Comparison of ENCODE assay signal across 10 mouse cellular contexts in genomic region chr1:83064851-83065250, GRCm38 (mm10). TPM values are rescaled to one million over a fixed set of nuclear protein-coding genes. Genes with fewer than 3 reads are reported as not detected.
DNase-seq lines count a peak whose midpoint lies in the region; TF ChIP-seq lines count a peak whose summit lies in the region.
"Had no signal": no experiment of that assay in that cellular context is flagged by ENCODE, and none has a peak within 500 bp of the region (broad histone marks: within the 10 kb centered on the region; RNA-seq: fewer than 3 reads in every experiment).

No protein-coding gene starts in this region.

- intact Hi-C loops in left cerebral cortex, adult 2 months (cut with DNase I) = loop anchor here (2.0 to 10.0 kb wide), 3 partner anchors 122 to 652 kb away; partner anchors contain the start of gene Sphkap

- H3K27ac ChIP-seq in left cerebral cortex, adult 2 months = no peak overlapping the region
- H3K27ac ChIP-seq: midbrain, embryonic 12.5 days had no signal

- DNase-seq in adrenal gland, postnatal 14 days = peak; percentile 12
- no peak for DNase-seq in adrenal gland, adult 2 months
- no peak for DNase-seq in left cerebral cortex, adult 2 months (ENCODE audit: extremely low spot score in 1 of 2, low spot score in 2 of 2)
- no peak for DNase-seq in left cerebral cortex, adult 11 months (ENCODE audit: low spot score)
- peak; percentile 63 for DNase-seq in brain, adult 2 months (ENCODE audit: low read depth, low spot score)
- peak; percentile 14 to 23 for DNase-seq in kidney, postnatal 36 days
- DNase-seq in adrenal gland, adult 8-10 months = no peak
- DNase-seq in thymus, postnatal 25 days = no peak

- TF ChIP-seq CTCF in left cerebral cortex, adult 2 months (IDR thresholded peaks at IDR 0.05) = peak; percentile 71

- H3K4me3 ChIP-seq in left cerebral cortex, adult 2 months = no peak overlapping the region
- H3K4me3 ChIP-seq: midbrain, embryonic 12.5 days had no signal

RNA-seq across cellular contexts. Expression of gene Krtap28-13, which starts 4.1 kb away (rescaled TPM):
- total RNA-seq in adrenal gland, postnatal 14 days (2021) = not detected in 2 replicates
- not detected for total RNA-seq in adrenal gland, adult 2 months (2021)
- polyA plus RNA-seq in adrenal gland, adult 2 months (2012; rRNA removed) = not detected in 2 replicates
- not detected for total RNA-seq in left cerebral cortex, adult 2 months (2021)
- not detected for total RNA-seq in adrenal gland, adult 8-10 months (2022)
- polyA plus RNA-seq: C2C12; midbrain, embryonic 12.5 days had no signal

RNA-seq across cellular contexts. Expression of gene A030005K14Rik, which starts 5.7 kb away (rescaled TPM):
- total RNA-seq in adrenal gland, postnatal 14 days (2021) = not detected in 2 replicates
- total RNA-seq in adrenal gland, adult 2 months (2021) = not detected
- polyA plus RNA-seq in adrenal gland, adult 2 months (2012; rRNA removed) = not detected in 2 replicates
- not detected for total RNA-seq in left cerebral cortex, adult 2 months (2021)
- total RNA-seq in adrenal gland, adult 8-10 months (2022) = not detected
- polyA plus RNA-seq: C2C12; midbrain, embryonic 12.5 days had no signal

RNA-seq across cellular contexts. Expression of gene Gm47969, which starts 20.1 kb away (rescaled TPM):
- not detected in 2 replicates for total RNA-seq in adrenal gland, postnatal 14 days (2021)
- not detected for total RNA-seq in adrenal gland, adult 2 months (2021)
- polyA plus RNA-seq in adrenal gland, adult 2 months (2012; rRNA removed) = not detected in 2 replicates
- not detected for total RNA-seq in left cerebral cortex, adult 2 months (2021)
- total RNA-seq in adrenal gland, adult 8-10 months (2022) = not detected
- polyA plus RNA-seq: C2C12; midbrain, embryonic 12.5 days had no signal

RNA-seq across cellular contexts. Expression of gene Krtap28-10, which starts 22.6 kb away (rescaled TPM):
- total RNA-seq in adrenal gland, postnatal 14 days (2021) = not detected in 2 replicates
- not detected for total RNA-seq in adrenal gland, adult 2 months (2021)
- polyA plus RNA-seq in adrenal gland, adult 2 months (2012; rRNA removed) = not detected in 2 replicates
- total RNA-seq in left cerebral cortex, adult 2 months (2021) = not detected
- not detected for total RNA-seq in adrenal gland, adult 8-10 months (2022)
- polyA plus RNA-seq: C2C12; midbrain, embryonic 12.5 days had no signal

RNA-seq across cellular contexts. Expression of gene Slc19a3, which starts 26.6 kb away (rescaled TPM):
- 0.26 TPM in 1 of 2 replicates, not detected in the other for total RNA-seq in adrenal gland, postnatal 14 days (2021)
- under 1 TPM; 0.14 to 0.26 TPM for total RNA-seq in adrenal gland, adult 2 months (2021)
- 0.15 and 0.25 TPM in 2 replicates for polyA plus RNA-seq in adrenal gland, adult 2 months (2012; rRNA removed)
- total RNA-seq in left cerebral cortex, adult 2 months (2021) = 1 to 10 TPM; 1.8 to 2.0 TPM
- under 1 TPM in 2 of 4 experiments, not detected in 2; 0.15 to 0.18 TPM for total RNA-seq in adrenal gland, adult 8-10 months (2022)
- polyA plus RNA-seq: C2C12 had no signal

Comparison
In these comparisons a context has a peak if more than half of its experiments do, and no peak if none do; other contexts are left out.
1. DNase-seq: peak in adrenal gland, postnatal 14 days (single experiment), brain, adult 2 months (single experiment) and kidney, postnatal 36 days (2 of 2); none in adrenal gland, adult 2 months (single experiment), left cerebral cortex, adult 2 months (0 of 2), left cerebral cortex, adult 11 months (single experiment), adrenal gland, adult 8-10 months (single experiment) and thymus, postnatal 25 days (single experiment).